Mouse (Mus musculus) central nervous system, embryonic 14 days (tissue): ENCODE results near the gene Igf2. TPM values are rescaled to one million over a fixed set of nuclear protein-coding genes. Genes with fewer than 3 reads are reported as not detected.

ENCODE experiments used
- polyA plus RNA-seq: library from polyadenylated mRNA; depleted of rRNA; stranded (reverse); fragments of >200 nt; gene quantifications from 2 replicates; pipeline ENCODE4 v1.2.3, GENCODE M21; 2012; rRNA removed

Igf2 gene
- polyA plus RNA-seq: 387 and 1,046 TPM in 2 replicates

GRCm38 (mm10) chr7:142666659-142667058 is at the start of gene Igf2:
TSS of gene Igf2 (minus strand) at chr7:142666816.

GRCm38 (mm10) chr7:142669751-142670625 is 3.4 kb upstream of the Igf2 start, which contains the start of gene Gm49394:
TSS of gene Gm49394 (minus strand) at chr7:142669942.

Other genes starting within 250 kb of the Igf2 start
- 0.79 TPM in 1 of 2 replicates, not detected in the other for gene Syt8, start 232.0 kb downstream of the Igf2 start, polyA plus RNA-seq
- 0.74 and 30.3 TPM in 2 replicates for gene Tnni2, start 225.0 kb downstream of the Igf2 start, polyA plus RNA-seq
- 9.5 and 20.4 TPM in 2 replicates for gene Lsp1, start 206.0 kb downstream of the Igf2 start, polyA plus RNA-seq
- 1.0 and 22.7 TPM in 2 replicates for gene Tnnt3, start 168.0 kb downstream of the Igf2 start, polyA plus RNA-seq
- 79.9 and 82.3 TPM in 2 replicates for gene Mrpl23, start 134.1 kb downstream of the Igf2 start, polyA plus RNA-seq
- 0.12 and 0.28 TPM in 2 replicates for gene Gm49394, start 3.1 kb upstream of the Igf2 start, polyA plus RNA-seq
- 0.44 and 0.63 TPM in 2 replicates for gene Ins2, start 76.6 kb upstream of the Igf2 start, polyA plus RNA-seq